Mouse (Mus musculus): Measurements from ENCODE around the gene Lck. TPM values are rescaled to one million over a fixed set of nuclear protein-coding genes. Genes with fewer than 3 reads are reported as not detected.
A peak's percentile ranks its signal among the peaks of the same experiment; 100 is the strongest.

Lck gene
- polyA plus RNA-seq, 1 experiment from 2014 or later: 3.6 TPM

DNA sequence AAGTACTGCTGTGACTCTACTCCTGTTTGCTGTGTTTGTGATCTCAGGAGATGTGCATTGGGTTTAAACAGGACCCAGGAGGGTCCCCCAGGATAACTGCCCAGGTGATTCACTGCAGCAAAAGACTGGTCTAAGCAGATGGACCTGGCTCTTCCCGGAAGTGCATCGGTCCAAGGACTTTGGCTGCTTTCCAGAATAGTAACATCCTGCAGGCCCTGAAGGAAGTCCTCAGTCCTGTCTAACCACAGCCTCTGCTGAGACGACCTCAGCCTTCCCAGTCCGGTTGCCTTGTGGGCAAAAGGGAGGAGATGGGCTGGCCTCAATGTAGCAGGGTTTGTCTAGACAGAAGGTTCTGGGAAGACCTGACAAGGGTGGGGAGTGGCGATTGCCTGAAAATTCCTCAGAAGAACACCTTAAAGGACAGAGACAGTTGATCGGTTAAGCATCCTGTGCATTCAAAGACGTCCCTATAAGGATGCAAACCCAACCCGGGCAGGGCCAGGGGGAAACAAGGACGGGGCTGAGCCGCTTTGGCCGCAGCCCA lies 70.5 kb downstream of the Lck start:
- H3K9ac ChIP-seq (ENCODE audit: low read depth, low read length): 0 out of 2 replicates have a peak overlapping the region, but pooled peaks have one; percentile 22
- H3K4me1 ChIP-seq (ENCODE audit: control insufficient read depth, insufficient read depth, low read length): peaks cover 36% of the 10 kb centered on the region
- no peak overlapping the region for H3K4me2 ChIP-seq
- no peak for ATAC-seq (replicated peaks; ENCODE audit: insufficient number of reproducible peaks, low FRiP score, low TSS enrichment)
- H3K27me3 ChIP-seq (ENCODE audit: control insufficient read depth, insufficient read depth, low read length): no peaks in the 10 kb centered on the region
- WGBS (ENCODE audit: insufficient replicate concordance): 66% methylated on average over 11 of the region's 11 CpGs
- peak overlapping the region; percentile 10; the same call in 1 of the 2 replicates for H3K27ac ChIP-seq (ENCODE audit: low read depth, low read length)
- no peaks in the 10 kb centered on the region for H3K9me3 ChIP-seq (replicated peaks; ENCODE audit: control insufficient read depth, low read length)
- H3K4me3 ChIP-seq (ENCODE audit: low read depth, low read length): no peak overlapping the region
- H3K36me3 ChIP-seq (ENCODE audit: control insufficient read depth, insufficient read depth, low read length): no peaks in the 10 kb centered on the region

DNA sequence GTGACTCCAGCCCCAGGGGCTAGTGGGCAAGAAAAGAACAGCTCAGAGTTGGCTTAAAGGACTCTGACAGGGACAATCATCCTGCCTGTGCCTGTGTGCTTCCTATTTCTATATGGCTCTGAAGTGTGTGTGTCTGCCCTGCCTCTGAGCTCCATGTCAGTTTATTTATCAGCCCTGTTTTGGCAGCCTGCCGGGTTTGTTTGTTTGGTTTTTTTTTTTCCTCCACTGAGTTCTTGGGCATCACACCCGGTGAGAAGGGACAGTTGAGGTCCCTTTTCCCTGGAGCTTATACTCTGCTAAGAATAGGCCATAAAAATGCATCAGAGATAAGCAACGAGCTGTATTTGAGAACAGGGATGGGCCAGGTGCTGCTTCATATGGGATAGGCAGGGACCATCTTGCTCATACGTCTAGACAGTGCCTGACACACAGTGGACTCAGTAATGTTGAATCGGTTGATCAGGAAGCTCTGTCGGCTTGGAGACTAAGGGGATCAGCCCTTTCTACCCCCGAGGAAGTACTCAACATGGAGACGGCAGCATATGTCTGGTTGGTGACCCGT lies 71.0 kb downstream of the Lck start:
- H3K27ac ChIP-seq (ENCODE audit: low read depth, low read length): peak overlapping the region; percentile 10; the same call in 1 of the 2 replicates
- H3K9ac ChIP-seq (ENCODE audit: low read depth, low read length): no peak overlapping the region
- H3K4me3 ChIP-seq (ENCODE audit: low read depth, low read length): no peak overlapping the region
- peaks cover 32% of the 10 kb centered on the region for H3K4me1 ChIP-seq (ENCODE audit: control insufficient read depth, insufficient read depth, low read length)
- H3K4me2 ChIP-seq: no peak overlapping the region
- no peaks in the 10 kb centered on the region for H3K36me3 ChIP-seq (ENCODE audit: control insufficient read depth, insufficient read depth, low read length)
- H3K27me3 ChIP-seq (ENCODE audit: control insufficient read depth, insufficient read depth, low read length): no peaks in the 10 kb centered on the region
- no peak for ATAC-seq (replicated peaks; ENCODE audit: insufficient number of reproducible peaks, low FRiP score, low TSS enrichment)
- H3K9me3 ChIP-seq (replicated peaks; ENCODE audit: control insufficient read depth, low read length): no peaks in the 10 kb centered on the region
- 54% methylated on average over 9 of the region's 9 CpGs for WGBS (ENCODE audit: insufficient replicate concordance)

DNA sequence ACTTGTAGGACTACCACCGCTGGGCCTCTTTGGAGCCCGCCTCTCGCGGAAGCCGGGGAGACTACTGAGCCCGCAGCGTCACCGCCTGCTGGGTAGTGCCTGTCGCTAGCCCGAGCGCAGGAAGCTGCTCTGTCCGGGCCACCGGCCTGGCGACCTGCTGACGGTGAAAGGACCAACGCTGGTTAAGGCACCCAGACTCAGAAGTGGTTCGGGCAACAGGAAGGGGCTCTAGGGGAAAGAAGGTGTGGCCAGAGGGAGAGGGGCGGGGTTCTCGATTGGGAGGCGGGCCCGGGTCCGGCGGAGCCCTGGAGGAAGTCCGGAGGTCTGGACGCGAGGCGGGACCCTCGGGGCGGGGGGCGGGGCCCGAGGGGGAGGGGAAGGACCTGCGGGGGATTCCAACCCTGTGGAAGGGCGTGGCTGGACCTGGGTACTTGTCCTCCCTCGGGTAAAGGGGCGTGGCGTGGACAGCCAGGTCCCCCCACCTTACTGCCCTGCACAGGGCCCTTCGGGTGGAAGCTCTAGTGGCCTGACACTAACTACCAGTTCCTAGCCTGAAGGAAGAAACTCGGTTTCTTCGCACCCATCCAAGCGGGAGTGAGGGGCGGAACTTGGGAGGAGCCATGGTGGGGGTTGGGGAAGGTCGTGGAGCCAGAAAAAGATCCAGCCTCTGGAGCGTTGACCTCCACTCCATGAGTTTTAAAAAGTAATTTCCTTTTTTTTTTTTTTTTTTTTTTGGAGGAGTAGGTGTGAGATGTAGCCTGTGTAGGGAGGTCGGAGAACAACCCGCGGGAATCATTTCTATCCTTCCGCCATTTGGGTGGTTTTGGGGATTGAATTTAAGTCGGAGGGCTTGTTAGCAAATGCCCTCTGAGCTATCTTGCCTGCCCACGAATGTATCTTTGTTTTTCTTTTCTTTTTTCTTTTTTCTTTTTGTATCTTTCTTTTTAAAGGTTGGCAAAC lies 72.6 kb downstream of the Lck start:
- ATAC-seq (replicated peaks; ENCODE audit: insufficient number of reproducible peaks, low FRiP score, low TSS enrichment): peak; percentile 84
- Histone ChIP-seq H3K9ac (ENCODE audit: low read depth, low read length) (peak overlapping the region; percentile 73), H3K27ac (ENCODE audit: low read depth, low read length) (peak overlapping the region; percentile 86), H3K4me3 (ENCODE audit: low read depth, low read length) (peak overlapping the region; percentile 57), H3K36me3 (ENCODE audit: control insufficient read depth, insufficient read depth, low read length) (no peaks in the 10 kb centered on the region), H3K4me2 (peak overlapping the region; percentile 70), H3K4me1 (ENCODE audit: control insufficient read depth, insufficient read depth, low read length) (peaks cover 40% of the 10 kb centered on the region), H3K27me3 (ENCODE audit: control insufficient read depth, insufficient read depth, low read length) (no peaks in the 10 kb centered on the region), H3K9me3 (replicated peaks; ENCODE audit: control insufficient read depth, low read length) (no peaks in the 10 kb centered on the region)
- 3% methylated on average over 49 of the region's 49 CpGs for WGBS (ENCODE audit: insufficient replicate concordance)

DNA sequence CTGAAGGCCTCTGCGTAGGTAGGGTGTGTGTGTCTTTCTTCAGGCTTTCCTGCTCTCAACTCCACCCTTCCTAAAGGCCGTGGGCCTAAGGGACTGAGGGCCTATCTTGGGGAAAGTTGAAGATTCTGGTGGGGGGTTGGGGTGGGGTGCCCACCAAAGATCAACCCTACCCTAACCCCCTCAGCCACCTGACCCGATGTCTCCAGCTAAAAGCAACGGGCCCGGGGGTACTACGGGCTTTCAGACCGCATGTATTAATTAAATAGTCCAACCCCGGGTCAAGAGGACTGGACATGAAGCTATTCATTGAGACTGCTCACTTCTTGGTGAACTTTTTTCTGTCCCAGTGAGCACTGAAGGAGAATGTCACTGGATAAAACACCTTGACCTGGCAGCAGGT lies 73.4 kb downstream of the Lck start:
- Histone ChIP-seq H3K4me1 (ENCODE audit: control insufficient read depth, insufficient read depth, low read length) (peaks cover 40% of the 10 kb centered on the region), H3K9ac (ENCODE audit: low read depth, low read length) (peak overlapping the region; percentile 73), H3K27me3 (ENCODE audit: control insufficient read depth, insufficient read depth, low read length) (no peaks in the 10 kb centered on the region), H3K27ac (ENCODE audit: low read depth, low read length) (peak overlapping the region; percentile 86), H3K4me3 (ENCODE audit: low read depth, low read length) (peak overlapping the region; percentile 57), H3K9me3 (replicated peaks; ENCODE audit: control insufficient read depth, low read length) (no peaks in the 10 kb centered on the region), H3K36me3 (ENCODE audit: control insufficient read depth, insufficient read depth, low read length) (no peaks in the 10 kb centered on the region), H3K4me2 (peak overlapping the region; percentile 70)
- WGBS (ENCODE audit: insufficient replicate concordance): 73% methylated on average over 8 of the region's 8 CpGs
- no peak for ATAC-seq (replicated peaks; ENCODE audit: insufficient number of reproducible peaks, low FRiP score, low TSS enrichment)

DNA sequence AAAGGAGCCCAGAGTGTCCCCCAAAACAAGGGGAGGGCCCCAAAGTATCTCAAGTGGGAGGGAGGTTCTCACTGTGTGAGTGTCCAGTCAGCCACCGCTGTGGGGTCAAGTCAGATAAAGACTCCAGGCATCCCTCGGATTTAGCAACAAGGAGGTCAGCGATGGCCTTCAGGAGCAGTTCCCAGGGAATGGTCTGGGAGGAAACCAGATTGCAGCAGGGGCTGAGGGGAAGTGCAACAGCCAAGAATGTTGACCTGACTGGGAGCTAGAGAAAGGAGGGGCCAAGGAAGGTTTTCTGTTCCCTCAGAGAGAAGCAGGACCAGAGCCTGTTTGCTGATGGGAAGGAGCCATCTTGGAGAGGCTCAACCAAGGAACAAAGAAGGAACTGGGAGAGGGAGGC lies 74.5 kb downstream of the Lck start:
- WGBS (ENCODE audit: insufficient replicate concordance): 24% methylated on average over 3 of the region's 3 CpGs
- Histone ChIP-seq H3K4me3 (ENCODE audit: low read depth, low read length) (no peak overlapping the region), H3K4me2 (peak overlapping the region; percentile 14; the same call in 1 of the 2 replicates), H3K27me3 (ENCODE audit: control insufficient read depth, insufficient read depth, low read length) (no peaks in the 10 kb centered on the region), H3K27ac (ENCODE audit: low read depth, low read length) (peak overlapping the region; percentile 86), H3K36me3 (ENCODE audit: control insufficient read depth, insufficient read depth, low read length) (no peaks in the 10 kb centered on the region), H3K4me1 (ENCODE audit: control insufficient read depth, insufficient read depth, low read length) (peaks cover 40% of the 10 kb centered on the region), H3K9ac (ENCODE audit: low read depth, low read length) (no peak overlapping the region), H3K9me3 (replicated peaks; ENCODE audit: control insufficient read depth, low read length) (no peaks in the 10 kb centered on the region)
- no peak for ATAC-seq (replicated peaks; ENCODE audit: insufficient number of reproducible peaks, low FRiP score, low TSS enrichment)

Small RNA genes lying within 50 kb of the gene (microRNA-seq; reads per million reads assigned to microRNA genes)
- not detected for gene Mir8119 (ENCODE audit: borderline number of aligned reads)

Other genes with a start within 250 kb of the Lck start
- gene Rbbp4, start 238.3 kb downstream of the Lck start, polyA plus RNA-seq (2014; fragmentation: Nextera tagmentation; extraction: Ambion mirVana): 319 and 337 TPM in 2 replicates
- 54.4 and 56.5 TPM in 2 replicates for gene Zbtb8os, start 237.9 kb downstream of the Lck start, polyA plus RNA-seq (2014; fragmentation: Nextera tagmentation; extraction: Ambion mirVana)
- gene Zbtb8a, start 195.5 kb downstream of the Lck start, polyA plus RNA-seq (2014; fragmentation: Nextera tagmentation; extraction: Ambion mirVana): 7.7 and 7.9 TPM in 2 replicates
- gene Zbtb8b, start 132.8 kb downstream of the Lck start, polyA plus RNA-seq (2014; fragmentation: Nextera tagmentation; extraction: Ambion mirVana): 5.5 and 5.8 TPM in 2 replicates
- gene Bsdc1, start 112.1 kb downstream of the Lck start, polyA plus RNA-seq (2014; fragmentation: Nextera tagmentation; extraction: Ambion mirVana): 24.1 and 24.6 TPM in 2 replicates
- gene Tssk3, start 82.6 kb downstream of the Lck start, polyA plus RNA-seq (2014; fragmentation: Nextera tagmentation; extraction: Ambion mirVana): not detected in 2 replicates
- gene Fam229a, start 82.5 kb downstream of the Lck start, polyA plus RNA-seq (2014; fragmentation: Nextera tagmentation; extraction: Ambion mirVana): not detected in 2 replicates
- 506 and 517 TPM in 2 replicates for gene Marcksl1, start 60.1 kb downstream of the Lck start, polyA plus RNA-seq (2014; fragmentation: Nextera tagmentation; extraction: Ambion mirVana)
- 154 and 175 TPM in 2 replicates for gene Hdac1, start 30.9 kb downstream of the Lck start, polyA plus RNA-seq (2014; fragmentation: Nextera tagmentation; extraction: Ambion mirVana)
- 3.6 TPM in 2 replicates for gene Fam167b, start 4.9 kb upstream of the Lck start, polyA plus RNA-seq (2014; fragmentation: Nextera tagmentation; extraction: Ambion mirVana)
- 194 and 200 TPM in 2 replicates for gene Eif3i, start 27.0 kb upstream of the Lck start, polyA plus RNA-seq (2014; fragmentation: Nextera tagmentation; extraction: Ambion mirVana)
- gene Tmem234, start 27.0 kb upstream of the Lck start, polyA plus RNA-seq (2014; fragmentation: Nextera tagmentation; extraction: Ambion mirVana): 170 and 177 TPM in 2 replicates
- gene Dcdc2b, start 40.6 kb upstream of the Lck start, polyA plus RNA-seq (2014; fragmentation: Nextera tagmentation; extraction: Ambion mirVana): 1.1 and 2.7 TPM in 2 replicates
- 23.3 and 24.5 TPM in 2 replicates for gene Iqcc, start 45.5 kb upstream of the Lck start, polyA plus RNA-seq (2014; fragmentation: Nextera tagmentation; extraction: Ambion mirVana)
- 41.4 and 46.5 TPM in 2 replicates for gene Ccdc28b, start 50.3 kb upstream of the Lck start, polyA plus RNA-seq (2014; fragmentation: Nextera tagmentation; extraction: Ambion mirVana)
- 58.3 and 60.2 TPM in 2 replicates for gene Txlna, start 67.4 kb upstream of the Lck start, polyA plus RNA-seq (2014; fragmentation: Nextera tagmentation; extraction: Ambion mirVana)
- 13.3 and 14.6 TPM in 2 replicates for gene Kpna6, start 99.1 kb upstream of the Lck start, polyA plus RNA-seq (2014; fragmentation: Nextera tagmentation; extraction: Ambion mirVana)
- 12.3 and 16.1 TPM in 2 replicates for gene Tmem39b, start 123.2 kb upstream of the Lck start, polyA plus RNA-seq (2014; fragmentation: Nextera tagmentation; extraction: Ambion mirVana)
- gene Khdrbs1, start 168.7 kb upstream of the Lck start, polyA plus RNA-seq (2014; fragmentation: Nextera tagmentation; extraction: Ambion mirVana): 73.0 and 83.1 TPM in 2 replicates
- gene Ptp4a2, start 237.6 kb upstream of the Lck start, polyA plus RNA-seq (2014; fragmentation: Nextera tagmentation; extraction: Ambion mirVana): 329 and 345 TPM in 2 replicates